Mouse (Mus musculus): ENCODE results near the gene Dcpp2.
A peak's percentile ranks its signal among the peaks of the same experiment; 100 is the strongest.
"Not testable (repeated sequence)": the region's sequence is repeated elsewhere in the genome, so short reads cannot be mapped to it uniquely, and the experiment has no call there.

The Dcpp2 gene

GRCm38 (mm10) chr17:23880576-23880975 lies at the start of gene Dcpp2, which contains the start of gene Dcpp1:
Gene Dcpp2 (plus strand): TSS chr17:23880880.
Gene Dcpp1 (plus strand): TSS chr17:23880876.
- not testable (repeated sequence) for DNase-seq

GRCm38 (mm10) chr17:23831201-23831600 lies 49.5 kb upstream of the Dcpp2 start:
- no peak for DNase-seq

- DNase-seq = no peak
These were observed 44.6 kb upstream of the Dcpp2 start, which contains the start of gene Prss33 for GRCm38 (mm10) chr17:23836006-23836575. Gene Prss33 (minus strand): TSS chr17:23836056.

- peak; percentile 68 to 71 for DNase-seq
These were observed 39.5 kb upstream of the Dcpp2 start for GRCm38 (mm10) chr17:23841145-23841544.

- no peak for DNase-seq
These were observed 37.4 kb upstream of the Dcpp2 start for GRCm38 (mm10) chr17:23843141-23843811.

- peak; percentile 68 to 72 for DNase-seq
These were observed 36.8 kb upstream of the Dcpp2 start, which contains the start of the genes Prss32 and Prss41 for GRCm38 (mm10) chr17:23843812-23844273. Gene Prss32 (plus strand): TSS chr17:23843855. Gene Prss41 (minus strand): TSS chr17:23844172.

- DNase-seq = no peak
These were observed 30.7 kb upstream of the Dcpp2 start for GRCm38 (mm10) chr17:23850028-23850427.

- DNase-seq = peak; percentile 49 to 67
These were observed 29.6 kb upstream of the Dcpp2 start for GRCm38 (mm10) chr17:23850853-23851749.

GRCm38 (mm10) chr17:23853292-23853691 lies 27.4 kb upstream of the Dcpp2 start:
- DNase-seq = peak; percentile 12 to 20

- DNase-seq = no peak
These were observed 26.4 kb upstream of the Dcpp2 start for GRCm38 (mm10) chr17:23854229-23854765.

GRCm38 (mm10) chr17:23857193-23857592 lies 23.5 kb upstream of the Dcpp2 start:
- no peak for DNase-seq

GRCm38 (mm10) chr17:23857913-23858312 lies 22.8 kb upstream of the Dcpp2 start:
- DNase-seq = no peak

GRCm38 (mm10) chr17:23862926-23863325 lies 17.8 kb upstream of the Dcpp2 start:
- no peak for DNase-seq

- DNase-seq = no peak
These were observed 12.9 kb upstream of the Dcpp2 start, which contains the start of gene Prss21 for GRCm38 (mm10) chr17:23867756-23868155. Gene Prss21 (plus strand): TSS chr17:23868056.

GRCm38 (mm10) chr17:23868513-23868912 lies 12.2 kb upstream of the Dcpp2 start:
- DNase-seq = no peak

- peak; percentile 54 to 58 for DNase-seq
These were observed 6.5 kb upstream of the Dcpp2 start for GRCm38 (mm10) chr17:23873884-23874856.

- DNase-seq = no peak
These were observed 3.9 kb upstream of the Dcpp2 start for GRCm38 (mm10) chr17:23876741-23877140.

GRCm38 (mm10) chr17:23877166-23877565 lies 3.5 kb upstream of the Dcpp2 start:
- DNase-seq = no peak

GRCm38 (mm10) chr17:23917158-23917557 lies 36.5 kb downstream of the Dcpp2 start, which contains the start of gene Dcpp3:
Gene Dcpp3 (plus strand): TSS chr17:23917458.
- DNase-seq = not testable (repeated sequence)

- peak; percentile 93 for DNase-seq
These were observed 43.9 kb downstream of the Dcpp2 start for GRCm38 (mm10) chr17:23924531-23925007.

GRCm38 (mm10) chr17:23925090-23925493 lies 44.4 kb downstream of the Dcpp2 start:
- peak; percentile 75 to 81 for DNase-seq
